Mouse (Mus musculus): Measurements from ENCODE around the gene Emc10.

DNA sequence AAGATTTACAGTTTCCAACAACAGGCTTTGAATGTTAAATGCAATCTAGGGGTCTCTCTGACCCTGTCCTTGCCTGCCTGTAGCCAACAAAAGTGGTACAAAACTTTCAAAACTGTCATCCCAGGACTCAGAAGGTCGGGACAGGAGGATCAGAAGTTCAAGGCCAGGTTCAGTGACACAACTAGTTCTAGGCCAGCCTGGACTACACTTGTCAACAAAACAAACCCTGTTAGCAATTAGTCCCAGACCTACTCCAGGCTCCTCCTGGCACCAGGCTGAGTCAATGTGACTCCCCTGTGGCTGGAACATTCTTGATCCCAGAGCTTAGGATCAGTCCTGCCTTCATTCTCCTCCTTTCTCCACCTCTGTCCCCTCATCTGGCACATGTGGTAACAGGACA lies 2.6 kb upstream of the Emc10 start:
- TF ChIP-seq HCFC1 (IDR thresholded peaks at IDR 0.05; ENCODE audit: low read depth, low read length): no peak
- no peak for TF ChIP-seq POLR2AphosphoS5 (IDR thresholded peaks at IDR 0.05; ENCODE audit: borderline replicate concordance, low read depth, low read length)
- TF ChIP-seq ZNF384 (IDR thresholded peaks at IDR 0.05; ENCODE audit: low read depth, low read length): no peak
- TF ChIP-seq POLR2A (IDR thresholded peaks at IDR 0.05; ENCODE audit: control insufficient read depth in 1 of 2, insufficient read depth in 1 of 2, low read depth in 1 of 2, low read length in 2 of 2, poor library complexity in 1 of 2): no peak
- TF ChIP-seq MAZ (IDR thresholded peaks at IDR 0.05; ENCODE audit: low read depth, low read length): no peak
- no peak for TF ChIP-seq BHLHE40 (IDR thresholded peaks at IDR 0.05; ENCODE audit: borderline replicate concordance, low read depth, low read length)
- TF ChIP-seq E2F4 (IDR thresholded peaks at IDR 0.05; ENCODE audit: borderline replicate concordance, low read depth, low read length): no peak
- no peak for TF ChIP-seq CTCF (IDR thresholded peaks at IDR 0.05 in 2 of 3, conservative IDR thresholded peaks at IDR 0.05 in 1 of 3; ENCODE audit: control insufficient read depth in 1 of 3, insufficient read depth in 1 of 3, low read depth in 2 of 3, low read length in 3 of 3, poor library complexity in 1 of 3, severe bottlenecking in 1 of 3)
- TF ChIP-seq SMC3 (IDR thresholded peaks at IDR 0.05; ENCODE audit: low read depth, low read length): no peak
- no peak for TF ChIP-seq EP300 (IDR thresholded peaks at IDR 0.05; ENCODE audit: low read depth in 1 of 2, low read length in 2 of 2)
- TF ChIP-seq GATA1 (IDR thresholded peaks at IDR 0.05; ENCODE audit: low read depth, low read length): no peak
